Mouse (Mus musculus) c-Kit-negative CD71-positive TER-119-positive erythroid progenitor cells, embryonic 14.5 days (primary cell): Measurements from ENCODE around the gene Psmd14.

Experiments used
- DNase-seq: peaks from one replicate; pipeline ENCODE4 v3.0.0-alpha.2; 2013; ENCODE audit warnings: low read depth, low spot score

Gene Psmd14

GRCm38 (mm10) chr2:61711108-61712040 lies at the start of gene Psmd14:
Gene Psmd14 (plus strand): TSS chr2:61711694.
- DNase-seq = peak; percentile 84

- no peak for DNase-seq
Observed at GRCm38 (mm10) chr2:61662833-61663232, 48.7 kb upstream of the Psmd14 start.

- no peak for DNase-seq
Observed at GRCm38 (mm10) chr2:61663573-61664241, 47.8 kb upstream of the Psmd14 start.

DNA sequence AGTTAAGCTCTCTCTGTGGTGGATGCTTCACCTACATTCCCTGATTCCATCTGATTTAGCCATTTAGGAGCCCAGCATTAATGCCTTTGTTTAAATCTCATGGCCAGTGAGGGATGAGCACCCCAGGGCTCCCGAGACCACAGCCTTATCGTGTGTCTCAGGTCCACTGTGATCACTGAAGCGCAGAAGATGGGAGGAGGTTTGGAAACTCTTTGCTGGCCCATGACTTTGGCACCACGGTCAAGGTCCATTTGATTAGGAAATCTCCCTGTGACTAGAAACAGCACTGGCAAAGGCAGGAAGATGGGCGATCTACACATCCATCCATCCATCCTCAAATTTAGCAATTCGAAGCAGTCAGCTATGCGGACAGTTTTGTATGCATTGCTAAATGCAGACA lies 44.1 kb upstream of the Psmd14 start:
- no peak for DNase-seq

DNA sequence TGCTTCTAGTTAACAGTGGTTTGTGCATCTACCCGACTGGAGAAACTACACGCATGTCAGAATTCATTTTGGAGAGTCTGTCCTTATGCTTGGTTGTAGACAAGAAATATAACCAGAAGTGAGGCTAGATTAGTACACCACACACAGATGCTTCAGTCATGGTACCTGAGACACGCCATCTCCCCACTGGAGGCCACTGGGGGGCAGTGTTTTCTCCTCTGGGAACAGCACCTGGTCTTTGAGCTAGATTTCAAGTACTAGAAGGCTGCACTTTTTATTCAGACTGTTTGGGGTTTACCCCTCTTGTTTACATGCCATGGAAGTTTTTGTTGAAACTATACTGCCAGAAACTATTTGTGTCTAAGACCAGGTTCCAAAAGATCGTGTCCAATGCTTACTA lies 43.2 kb upstream of the Psmd14 start:
- peak; percentile 11 for DNase-seq

DNA sequence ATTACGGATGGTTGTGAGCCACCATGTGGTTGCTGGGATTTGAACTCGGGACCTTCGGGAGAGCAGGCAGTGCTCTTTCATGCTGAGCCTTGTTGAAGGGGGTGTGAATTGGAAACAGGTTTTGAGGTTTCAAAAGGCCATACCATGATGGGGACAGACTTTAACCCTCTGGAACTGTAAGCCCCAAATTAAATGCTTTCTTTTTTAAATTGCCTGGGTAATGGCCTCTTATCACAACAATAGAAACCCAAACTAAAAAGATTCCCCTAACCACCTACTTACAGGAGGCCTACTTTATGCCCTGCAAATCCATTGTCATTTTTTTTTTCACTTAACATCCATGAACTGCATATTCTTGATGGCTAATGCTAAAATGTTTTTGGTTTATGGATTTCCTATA lies 36.9 kb upstream of the Psmd14 start:
- DNase-seq = no peak

DNA sequence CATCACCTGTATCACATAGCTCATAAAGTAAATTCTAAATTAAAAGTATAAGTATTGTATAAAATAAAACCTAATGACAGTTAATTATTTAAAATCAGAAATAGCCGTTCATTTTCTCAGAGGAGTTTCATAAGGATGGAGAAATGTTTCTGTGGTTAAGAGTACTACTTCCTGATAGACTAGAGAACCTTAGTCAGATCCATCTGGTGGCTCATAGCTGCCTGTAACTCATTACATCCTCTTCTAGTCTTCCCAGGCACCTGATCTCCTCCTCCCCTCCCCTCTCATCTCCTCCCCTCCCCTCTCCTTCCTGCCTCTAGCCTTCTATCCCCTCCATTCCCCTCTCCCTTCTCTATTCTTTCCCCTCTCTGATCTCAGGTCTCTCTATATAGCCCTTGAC lies 29.9 kb upstream of the Psmd14 start:
- no peak for DNase-seq

- DNase-seq = no peak
Observed at GRCm38 (mm10) chr2:61686533-61686932, 25.0 kb upstream of the Psmd14 start.

- DNase-seq = no peak
Observed at GRCm38 (mm10) chr2:61689086-61689485, 22.4 kb upstream of the Psmd14 start.

DNA sequence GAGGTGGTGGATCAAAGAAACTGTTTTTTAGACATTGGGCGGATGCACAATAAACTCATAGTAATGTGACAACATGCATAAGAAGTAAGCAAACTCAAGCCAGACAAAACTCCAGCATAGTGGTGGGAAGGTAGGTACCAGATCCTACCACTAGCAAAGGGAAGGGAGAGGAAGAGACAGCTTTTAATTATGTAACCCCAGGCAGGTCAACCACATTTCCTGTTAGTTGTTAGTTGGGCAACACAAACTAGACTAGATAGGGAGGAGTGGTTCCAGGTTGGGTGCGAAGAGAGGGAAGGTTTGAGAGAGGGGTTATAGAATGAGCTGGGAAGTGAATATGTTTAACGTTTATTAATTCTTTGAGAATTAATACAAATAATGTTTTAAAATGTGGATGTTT lies 1.9 kb upstream of the Psmd14 start:
- DNase-seq = no peak

GRCm38 (mm10) chr2:61712526-61712925 lies 1.0 kb downstream of the Psmd14 start:
- peak; percentile 47 for DNase-seq

DNA sequence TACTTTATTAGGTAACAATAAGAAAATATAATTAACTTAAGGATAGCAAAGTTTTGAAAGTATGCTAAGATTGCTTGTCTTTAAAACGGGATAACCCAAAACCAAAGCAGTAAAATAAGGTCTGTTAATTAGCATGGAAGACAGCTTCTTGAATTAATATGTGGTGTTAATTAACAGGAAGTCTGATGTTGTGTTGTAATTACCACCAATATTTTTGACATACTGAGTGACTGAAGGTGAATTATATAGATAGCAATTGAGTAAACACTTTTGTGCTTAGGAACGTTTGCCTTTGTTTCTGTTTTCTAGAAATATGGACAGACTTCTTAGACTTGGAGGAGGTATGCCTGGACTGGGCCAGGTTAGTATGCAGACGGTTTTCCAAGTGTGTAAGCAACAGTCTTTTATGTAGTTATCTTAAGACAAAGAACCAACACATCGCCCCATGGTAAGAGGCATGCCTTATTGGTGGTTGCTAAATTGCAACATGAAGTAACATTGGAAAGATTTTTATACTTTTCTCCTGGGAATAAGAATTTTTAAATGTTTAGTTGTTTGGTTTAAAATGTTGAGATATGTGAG lies 11.0 kb downstream of the Psmd14 start:
- no peak for DNase-seq

- no peak for DNase-seq
Observed at GRCm38 (mm10) chr2:61732802-61733486, 21.4 kb downstream of the Psmd14 start.

DNA sequence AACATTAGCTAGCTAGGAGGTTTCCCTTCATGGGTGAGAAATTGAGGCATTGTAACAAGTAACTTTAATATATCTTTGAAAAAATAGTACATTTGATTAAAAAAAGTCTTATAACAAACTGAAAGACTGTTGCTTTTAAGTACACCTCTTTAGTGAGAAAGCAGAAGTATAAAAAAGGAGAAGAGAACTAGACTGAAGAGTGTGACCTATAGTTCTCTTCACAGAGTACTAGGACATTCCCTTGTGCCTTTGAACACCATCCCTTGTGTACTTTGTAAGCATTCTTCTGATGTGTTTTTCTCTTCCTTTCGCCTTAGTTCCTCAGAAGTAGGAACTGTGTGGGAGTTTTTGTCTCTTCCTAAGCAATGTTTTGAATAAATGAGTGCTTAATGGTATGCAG lies 22.7 kb downstream of the Psmd14 start:
- no peak for DNase-seq

GRCm38 (mm10) chr2:61746051-61746450 lies 34.6 kb downstream of the Psmd14 start:
- no peak for DNase-seq

DNA sequence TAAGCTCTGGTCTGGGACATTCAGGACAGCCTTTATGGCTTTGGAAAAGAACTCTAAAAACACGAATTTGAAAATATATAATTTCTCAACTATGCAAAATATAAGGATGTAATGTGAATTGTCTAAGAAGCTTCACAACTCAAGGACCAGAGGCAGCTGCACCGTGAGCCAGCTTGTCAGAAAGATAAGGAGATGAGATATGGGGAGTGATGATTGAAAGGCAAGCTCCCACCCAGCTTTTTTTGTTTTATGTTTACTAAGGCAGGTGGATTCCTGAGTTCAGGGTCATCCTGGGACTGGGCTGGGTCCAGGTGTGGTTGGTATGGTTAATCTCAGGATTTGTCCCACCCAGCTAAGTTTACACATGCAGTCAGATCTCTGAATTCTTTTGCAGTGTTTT lies 35.1 kb downstream of the Psmd14 start:
- DNase-seq = no peak

DNA sequence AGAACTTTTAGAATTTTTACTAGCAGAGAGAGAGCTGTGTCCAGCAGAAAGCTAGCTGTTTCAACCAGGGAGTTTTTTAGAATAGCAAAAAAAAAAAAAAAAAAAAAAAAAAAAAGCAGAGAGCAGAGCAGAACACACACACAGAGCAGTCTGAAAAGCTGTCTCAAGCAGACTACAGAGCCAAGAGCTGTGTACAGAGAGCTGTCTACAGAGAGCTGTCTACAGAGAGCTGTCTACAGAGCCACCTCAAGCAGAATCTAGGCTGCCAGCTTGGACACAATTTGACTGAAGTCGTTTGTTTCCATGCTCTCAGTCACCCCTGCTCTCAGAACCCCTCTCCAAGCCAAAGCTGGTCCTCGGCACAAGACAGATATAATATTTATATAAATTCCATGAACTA lies 35.9 kb downstream of the Psmd14 start:
- DNase-seq = no peak

- DNase-seq = no peak
Observed at GRCm38 (mm10) chr2:61750702-61751101, 39.2 kb downstream of the Psmd14 start.

GRCm38 (mm10) chr2:61751286-61751685 lies 39.8 kb downstream of the Psmd14 start:
- DNase-seq = no peak

- no peak for DNase-seq
Observed at GRCm38 (mm10) chr2:61752362-61752761, 40.9 kb downstream of the Psmd14 start.

DNA sequence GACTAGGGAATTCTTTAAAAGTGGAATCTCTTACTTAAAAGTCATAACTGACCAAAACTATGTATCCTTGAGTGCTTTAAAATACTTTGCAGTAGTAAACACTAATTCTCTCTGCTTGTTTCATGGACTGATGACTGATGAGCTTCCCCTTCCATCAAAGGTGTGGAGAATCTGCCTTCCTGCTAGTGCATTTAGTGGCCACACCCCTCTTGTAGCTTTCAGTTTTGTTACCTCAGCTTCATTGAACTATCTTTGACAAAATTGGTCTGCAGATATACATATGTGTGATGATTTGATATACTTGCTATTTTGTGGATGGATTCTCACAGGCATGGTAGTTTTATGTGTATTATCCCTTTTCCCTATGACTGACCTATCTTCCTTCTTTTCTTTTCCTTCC lies 43.5 kb downstream of the Psmd14 start:
- DNase-seq = no peak

- no peak for DNase-seq
Observed at GRCm38 (mm10) chr2:61759234-61759855, 47.9 kb downstream of the Psmd14 start.
